Mouse (Mus musculus): Measurements from ENCODE around the gene Gm11172.
"Not testable (repeated sequence)": the region's sequence is repeated elsewhere in the genome, so short reads cannot be mapped to it uniquely, and the experiment has no call there.

The Gm11172 gene

DNA sequence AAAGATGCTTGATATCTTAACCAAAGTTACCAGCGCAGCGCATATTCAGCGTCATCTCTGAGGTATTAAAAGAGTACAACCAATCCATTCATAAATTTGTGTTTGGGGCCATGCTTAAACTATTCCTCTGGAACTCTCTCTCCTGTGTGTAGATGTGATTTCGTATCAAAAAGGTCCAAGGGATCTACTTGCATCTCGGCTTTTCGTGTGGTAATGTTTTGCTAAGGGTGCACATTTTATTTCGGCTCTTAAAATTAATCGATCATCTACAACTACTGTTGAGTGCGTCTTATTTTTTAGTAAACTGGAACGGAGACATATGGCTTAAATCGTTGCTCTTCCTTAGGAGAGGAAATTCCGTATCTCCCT, 21.8 kb downstream of the Gm11172 start:
- DNase-seq (ENCODE audit: low read depth, low spot score), result no peak

DNA sequence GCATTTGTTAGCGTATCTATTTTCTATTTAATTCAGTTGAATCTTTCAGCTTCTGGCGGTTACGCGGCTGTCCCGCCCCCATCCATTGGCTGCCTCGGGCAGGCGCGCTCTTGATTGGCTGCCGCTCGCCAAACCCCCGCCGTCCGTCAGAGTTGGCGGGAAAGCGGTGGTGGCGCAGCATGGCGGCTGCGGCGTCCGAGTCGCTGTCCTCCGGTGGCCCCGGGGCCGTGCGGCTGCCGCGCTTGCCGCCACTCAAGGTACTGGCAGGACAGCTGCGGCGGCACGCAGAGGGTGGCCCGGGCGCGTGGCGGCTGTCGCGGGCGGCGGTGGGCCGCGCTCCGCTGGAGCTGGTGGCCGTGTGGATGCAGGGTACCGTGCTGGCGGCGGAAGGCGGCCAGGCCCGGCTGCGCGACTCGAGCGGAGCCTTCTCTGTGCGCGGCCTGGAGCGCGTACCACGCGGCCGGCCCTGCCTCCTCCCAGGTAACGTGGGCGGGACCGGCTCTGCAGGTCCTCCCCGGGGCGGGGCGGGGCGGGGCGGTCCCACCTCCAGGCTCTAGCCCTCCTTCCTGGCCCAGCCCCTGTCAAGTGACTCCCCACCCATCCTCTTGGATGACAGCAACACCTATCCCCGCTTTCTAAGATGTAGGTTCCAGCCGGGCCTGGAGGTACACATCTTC, 22.3 kb downstream of the Gm11172 start, which contains the start of gene Rmi2:
Gene Rmi2 (plus strand): TSS at position 149 of the 677 bp plus-strand sequence.
- peak; percentile 88 for DNase-seq (ENCODE audit: low read depth, low spot score)

DNA sequence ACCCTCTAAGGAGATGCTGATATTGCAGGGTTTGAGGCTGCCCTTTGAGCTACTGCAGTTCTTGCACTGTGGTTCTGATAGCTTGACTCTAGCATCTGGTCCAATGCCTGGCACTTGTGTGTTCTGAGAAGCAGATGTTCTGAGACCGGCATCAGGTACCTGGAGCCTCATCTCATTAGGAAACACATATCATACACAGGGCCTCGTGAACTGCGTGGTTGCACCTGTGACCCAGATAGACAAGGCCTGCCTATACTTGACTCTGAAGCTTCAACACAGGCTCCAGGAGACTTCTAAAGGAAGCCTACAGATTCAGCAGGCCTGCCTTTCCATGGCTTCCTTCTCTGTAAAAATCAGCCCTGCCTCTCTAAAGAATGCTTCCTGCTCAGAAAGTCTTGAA, 23.7 kb downstream of the Gm11172 start:
- DNase-seq (ENCODE audit: low read depth, low spot score), result no peak

DNA sequence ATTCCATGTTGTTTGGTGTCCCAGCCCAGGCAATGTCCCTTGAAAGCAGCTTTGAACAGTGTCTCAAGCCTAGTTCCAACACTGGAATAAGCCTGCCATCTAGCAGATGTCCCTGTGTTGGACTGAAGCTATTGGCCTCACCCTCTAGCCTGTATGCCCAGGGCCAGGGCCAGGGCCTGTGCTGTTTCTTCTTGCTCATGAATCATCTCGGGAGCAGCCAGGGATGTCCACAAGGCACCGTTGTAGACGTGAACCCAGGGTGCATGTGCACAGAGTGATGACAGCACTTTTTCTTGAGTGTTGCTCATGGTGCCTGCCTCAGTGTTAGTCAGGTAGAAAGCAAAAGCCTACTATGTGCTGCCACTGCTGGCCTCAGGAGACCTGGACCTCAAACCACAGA, 24.5 kb downstream of the Gm11172 start:
- no peak for DNase-seq (ENCODE audit: low read depth, low spot score)

DNA sequence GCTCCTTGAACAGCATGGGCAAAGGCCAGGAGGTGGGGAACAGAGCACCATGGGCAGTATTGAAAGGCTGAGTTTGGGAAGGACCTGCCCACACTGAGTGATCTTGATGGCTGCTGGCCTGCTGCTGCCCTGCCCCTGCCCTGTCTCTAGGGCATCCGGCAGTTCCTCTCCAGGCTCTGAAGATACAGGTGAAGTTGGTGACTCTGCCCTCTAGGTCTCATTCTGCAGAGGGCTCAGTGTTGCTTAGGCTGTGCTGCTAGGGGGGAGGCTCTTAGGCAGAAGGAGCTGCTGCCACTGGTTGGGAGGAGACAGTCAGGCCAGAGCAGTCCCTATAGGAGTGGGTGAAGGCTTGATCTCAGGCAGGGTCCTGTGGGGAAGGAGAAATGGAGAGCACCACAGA, 25.2 kb downstream of the Gm11172 start:
- DNase-seq (ENCODE audit: low read depth, low spot score), result no peak

DNA sequence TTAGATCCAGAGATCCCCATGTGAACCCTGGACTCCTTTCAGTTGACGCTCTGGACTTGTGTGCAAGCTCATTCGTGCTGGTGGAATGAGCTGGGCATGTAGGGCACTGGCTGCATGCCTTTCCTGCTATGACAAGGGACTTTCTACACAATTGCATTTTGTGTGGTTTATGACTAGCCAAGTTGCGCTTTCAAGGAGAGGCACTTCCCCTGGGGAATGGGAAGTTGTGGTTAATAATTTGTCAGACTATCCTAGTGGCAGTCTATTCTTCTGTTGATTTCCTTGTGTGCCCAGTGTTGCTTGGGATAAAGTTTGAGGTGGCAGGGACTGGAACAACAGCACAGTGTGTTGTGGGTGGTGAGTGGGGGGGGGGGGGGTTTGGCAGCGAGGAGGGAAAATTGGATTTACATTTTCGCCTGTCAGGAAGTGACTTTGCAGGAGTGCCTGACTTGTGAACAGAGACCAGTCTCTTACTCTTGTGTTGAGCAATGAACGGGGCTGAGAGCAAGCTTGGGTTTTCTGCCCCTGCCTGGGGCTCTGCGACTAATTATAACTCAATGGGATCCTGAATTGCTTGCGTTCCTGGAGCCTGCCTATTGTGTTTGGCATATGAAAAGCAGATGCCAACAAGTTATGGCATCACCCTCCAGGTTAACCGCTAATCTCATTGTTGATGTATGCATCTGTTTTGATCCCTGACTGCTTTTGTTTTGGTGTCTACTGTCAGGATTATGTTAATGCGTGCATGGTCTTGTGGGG, 26.0 kb downstream of the Gm11172 start:
- peak; percentile 27 for DNase-seq (ENCODE audit: low read depth, low spot score)

DNA sequence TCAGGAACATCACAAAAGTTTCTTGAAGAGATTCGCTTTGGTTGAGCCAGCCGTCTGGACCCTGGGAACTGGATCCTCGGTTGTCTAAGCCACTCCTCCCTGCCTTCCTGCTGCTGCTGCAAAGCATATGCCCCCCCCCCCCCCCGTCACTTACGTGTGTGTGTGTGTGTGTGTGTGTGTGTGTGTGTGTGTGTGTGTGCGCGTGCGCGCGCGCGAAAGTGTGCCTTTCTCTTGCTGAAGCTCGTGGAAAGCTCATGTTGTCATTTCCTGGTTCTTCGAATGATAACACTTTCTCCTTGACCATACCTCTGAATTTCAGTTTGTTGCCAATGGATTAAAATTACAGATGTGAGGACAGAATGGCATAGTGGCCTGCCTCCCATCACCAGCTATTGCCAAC, 27.3 kb downstream of the Gm11172 start:
- DNase-seq (ENCODE audit: low read depth, low spot score), result no peak

DNA sequence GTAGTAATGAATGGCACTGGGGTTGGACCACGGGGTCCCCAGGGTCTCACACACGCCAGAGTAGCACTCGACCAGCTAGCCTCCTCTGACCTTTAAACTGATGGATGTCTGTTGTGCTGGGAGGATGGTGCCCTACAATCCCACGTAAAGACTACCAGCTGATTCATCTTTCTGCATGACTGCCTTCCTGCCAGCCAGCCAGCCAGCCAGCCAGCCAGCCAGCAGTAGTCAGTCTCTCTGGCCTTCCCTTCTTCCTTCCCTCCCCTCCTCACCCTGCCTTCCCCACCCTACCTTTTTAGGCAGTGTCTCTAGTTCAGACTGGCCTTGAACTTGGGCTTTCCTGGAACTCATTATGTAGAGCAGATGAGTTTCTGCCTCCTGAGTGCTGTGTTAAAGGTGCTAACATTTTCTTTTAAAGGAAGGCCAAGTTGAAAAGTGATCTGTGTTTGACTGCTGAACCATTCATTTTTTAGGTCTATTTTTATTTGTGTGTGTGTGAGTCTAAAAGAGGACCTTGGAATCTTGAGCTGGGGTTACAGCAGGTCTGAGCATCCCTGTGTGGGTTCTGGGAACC, 29.7 kb downstream of the Gm11172 start:
- no peak for DNase-seq (ENCODE audit: low read depth, low spot score)

DNA sequence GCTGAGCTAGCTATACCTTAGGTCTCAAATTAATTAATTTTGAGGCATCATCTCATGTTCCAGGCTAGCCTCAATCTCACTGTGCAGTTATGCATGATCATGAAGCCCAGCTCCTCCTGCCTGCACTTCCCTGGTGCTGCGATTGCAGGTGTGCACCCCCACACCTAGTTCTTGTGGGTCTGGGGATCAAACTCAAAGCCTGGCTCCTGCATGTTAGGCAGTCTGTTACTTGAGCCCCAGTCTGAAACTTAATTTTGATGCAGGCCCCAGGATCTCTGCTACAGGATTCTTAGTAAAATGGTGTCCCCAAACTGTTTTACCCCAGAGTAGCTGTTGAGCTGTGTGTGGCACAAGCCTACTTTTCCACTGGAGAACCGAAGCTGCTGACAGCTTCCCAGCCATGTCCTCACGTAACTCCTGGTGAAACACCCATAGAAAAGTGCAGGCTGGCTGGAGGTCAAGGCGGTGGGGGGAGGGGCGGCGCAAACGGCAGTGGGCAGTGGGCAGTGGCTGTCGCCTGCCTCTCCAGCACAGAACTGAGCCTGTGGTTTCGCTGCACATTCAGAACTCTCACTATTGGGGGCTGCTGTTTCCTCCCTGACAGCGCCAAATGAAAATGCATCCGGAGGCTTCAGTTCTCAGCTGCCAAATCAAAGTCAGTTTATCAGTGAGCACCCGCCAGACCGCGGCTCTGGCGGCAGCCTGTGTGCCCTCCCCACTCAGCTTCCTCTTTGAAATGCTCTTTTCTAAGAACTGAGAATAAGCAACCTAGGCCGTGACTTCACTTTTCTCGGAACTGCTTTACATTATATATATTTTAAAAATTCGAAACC, 31.0 kb downstream of the Gm11172 start:
- no peak for DNase-seq (ENCODE audit: low read depth, low spot score)

DNA sequence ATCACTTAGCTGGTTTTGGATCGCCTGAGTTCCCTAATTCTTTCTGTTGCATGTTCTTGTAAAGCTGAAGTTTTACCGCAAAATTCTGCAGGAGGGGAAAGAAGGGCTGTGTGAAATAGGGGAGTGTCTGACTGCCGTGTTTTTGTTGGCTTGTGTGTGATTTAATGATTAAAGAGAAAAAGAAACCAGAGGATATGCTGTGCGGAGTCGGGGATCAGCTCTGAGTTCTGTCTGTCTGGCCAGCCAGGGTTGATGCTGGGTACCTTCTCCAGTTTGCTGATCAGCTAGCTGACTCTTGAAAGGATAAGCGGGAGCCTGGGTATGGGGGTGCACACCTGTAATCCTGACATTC, 31.6 kb downstream of the Gm11172 start:
- no peak for DNase-seq (ENCODE audit: low read depth, low spot score)

DNA sequence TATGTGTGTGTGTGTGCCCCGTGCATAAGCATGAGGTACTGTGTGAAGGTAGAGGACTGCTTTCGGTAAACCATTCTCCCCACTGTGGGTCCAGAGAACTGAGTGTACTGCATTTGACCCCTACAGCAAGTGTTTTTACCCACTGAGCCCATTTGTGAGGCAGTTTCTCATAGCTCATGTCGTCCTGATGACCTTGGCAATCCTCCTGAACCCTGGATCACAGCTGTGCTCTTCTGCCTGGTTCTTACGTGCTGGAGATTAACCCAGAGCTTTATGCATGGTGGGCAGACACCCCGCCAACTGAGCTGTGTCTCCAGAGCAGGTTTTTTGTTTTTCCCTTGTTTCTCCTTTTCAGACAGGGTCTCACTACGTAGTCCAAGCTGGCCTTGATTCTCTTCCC, 33.2 kb downstream of the Gm11172 start:
- no peak for DNase-seq (ENCODE audit: low read depth, low spot score)

DNA sequence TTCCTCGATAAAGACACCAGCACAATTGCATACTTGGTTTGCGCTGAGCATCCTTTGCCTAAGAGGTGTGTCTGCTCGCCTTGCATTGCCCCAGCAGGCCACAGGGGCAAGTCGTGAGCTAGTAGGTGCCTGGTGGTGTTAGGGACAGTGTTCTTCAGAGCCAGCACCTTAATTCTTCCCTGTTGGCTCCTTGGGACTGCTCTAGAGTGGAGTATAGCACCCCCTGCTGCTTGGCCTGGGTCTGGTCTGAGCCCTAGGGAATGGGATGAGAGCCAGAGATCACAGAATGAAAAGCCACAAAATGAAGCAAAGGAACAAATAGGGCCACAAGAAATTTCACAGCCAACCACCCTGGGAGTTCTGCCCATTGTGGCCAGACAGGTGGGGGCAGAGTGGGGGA, 33.8 kb downstream of the Gm11172 start:
- DNase-seq (ENCODE audit: low read depth, low spot score), result peak; percentile 81

DNA sequence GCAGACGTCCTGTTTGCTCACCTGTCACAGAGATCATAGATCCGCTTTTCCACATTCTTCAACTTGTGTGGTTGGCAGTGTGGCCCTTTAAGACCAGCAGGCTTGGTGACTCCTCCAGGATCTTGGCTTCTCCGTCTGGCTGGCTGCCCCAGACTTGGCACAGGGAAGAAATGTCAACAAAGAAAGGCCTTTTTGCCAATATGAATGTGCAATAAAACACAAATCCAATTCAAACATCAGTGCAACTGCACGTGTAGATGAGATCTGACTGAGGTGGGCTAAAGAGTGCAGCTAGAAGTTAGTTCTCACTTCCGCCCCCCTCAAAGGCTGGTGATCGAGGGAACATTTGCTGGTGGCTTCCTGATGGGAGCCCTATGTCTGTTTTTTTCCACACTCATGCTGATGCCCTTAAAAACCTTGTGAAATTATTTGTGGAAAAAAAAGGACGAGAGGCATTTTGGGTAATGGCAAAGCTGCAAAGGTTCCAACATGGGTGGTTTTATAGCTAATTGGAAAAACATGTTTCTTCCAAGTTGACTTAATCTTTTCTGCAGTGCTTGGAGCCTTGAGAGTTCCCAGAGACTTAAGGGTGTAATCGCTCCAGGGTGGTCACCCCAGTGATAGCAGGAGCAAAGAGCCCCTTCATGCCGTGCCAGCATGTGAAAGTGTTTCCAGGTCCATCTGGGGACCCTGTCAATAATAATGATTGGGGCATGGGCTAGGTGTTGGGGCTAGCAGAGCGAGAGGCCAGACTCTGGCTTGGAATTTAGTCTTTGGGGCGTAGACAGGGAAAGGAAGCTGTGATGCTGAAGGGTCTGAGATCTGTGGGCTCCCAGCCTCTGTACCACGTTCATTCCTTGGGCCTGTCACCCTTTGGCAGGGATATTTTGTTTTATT, 37.5 kb downstream of the Gm11172 start:
- no peak for DNase-seq (ENCODE audit: low read depth, low spot score)

DNA sequence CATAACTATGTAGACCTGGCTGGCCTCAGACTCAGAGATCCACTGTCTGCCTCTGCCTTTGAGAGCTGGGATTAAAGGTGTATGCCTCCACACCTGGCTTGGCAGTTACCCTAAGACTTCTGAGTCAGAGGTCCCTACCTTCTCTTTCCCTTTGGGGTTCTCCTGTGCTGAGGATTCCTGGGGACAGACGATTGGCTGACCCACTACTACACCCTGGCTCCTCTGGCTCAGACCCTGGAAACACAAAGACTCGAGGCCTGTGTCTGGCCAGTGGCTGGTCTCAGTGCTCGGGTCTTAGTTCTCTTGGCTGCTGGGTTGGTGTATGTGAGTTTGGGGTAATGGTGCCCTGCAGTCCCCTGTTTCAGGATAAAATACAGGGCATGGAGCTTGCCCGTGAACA, 38.2 kb downstream of the Gm11172 start:
- DNase-seq (ENCODE audit: low read depth, low spot score), result no peak

DNA sequence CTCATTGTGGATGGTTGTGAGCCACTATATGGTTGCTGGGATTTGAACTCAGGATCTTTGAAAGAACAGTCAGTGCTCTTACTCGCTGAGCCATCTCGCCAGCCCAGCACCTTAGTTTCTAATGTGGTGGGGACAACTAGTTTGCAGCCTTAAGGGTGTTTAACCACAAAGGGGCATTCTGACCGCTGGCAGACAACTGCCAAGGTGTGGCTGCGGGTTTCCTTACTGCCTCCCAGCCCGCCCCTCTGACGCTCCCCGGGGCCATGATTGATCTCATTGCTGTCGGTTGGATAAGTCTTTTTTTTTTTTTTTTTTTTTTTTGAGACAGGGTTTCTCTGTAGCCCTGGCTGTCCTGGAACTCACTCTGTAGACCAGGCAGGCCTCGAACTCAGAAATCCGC, 39.5 kb downstream of the Gm11172 start:
- DNase-seq (ENCODE audit: low read depth, low spot score), result not testable (repeated sequence)

DNA sequence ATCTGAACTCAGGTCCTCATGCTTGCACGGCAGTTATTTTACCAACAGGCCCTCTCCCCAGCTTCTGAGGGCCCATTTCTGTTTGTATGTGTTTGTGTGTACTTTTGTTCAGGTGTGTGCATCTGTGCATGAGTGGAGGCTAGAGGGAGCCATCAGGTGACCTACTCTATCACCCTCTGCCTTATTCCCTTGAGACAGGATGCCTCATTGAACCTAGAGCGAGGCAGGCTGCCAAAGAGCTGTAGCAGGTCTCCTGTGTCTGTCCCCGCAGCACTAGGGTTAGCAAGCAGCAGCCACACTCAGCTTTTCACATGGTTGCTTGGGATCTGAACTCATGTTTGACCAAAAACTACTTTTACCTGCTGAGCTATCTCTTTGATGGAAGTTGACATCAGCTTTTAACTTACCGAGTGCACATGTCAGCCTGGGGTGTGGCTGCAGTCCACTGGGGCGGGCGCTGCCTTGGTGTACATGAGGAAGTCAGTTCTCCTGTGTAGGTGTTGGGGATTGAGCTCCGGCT, 47.1 kb downstream of the Gm11172 start:
- DNase-seq (ENCODE audit: low read depth, low spot score), result no peak

DNA sequence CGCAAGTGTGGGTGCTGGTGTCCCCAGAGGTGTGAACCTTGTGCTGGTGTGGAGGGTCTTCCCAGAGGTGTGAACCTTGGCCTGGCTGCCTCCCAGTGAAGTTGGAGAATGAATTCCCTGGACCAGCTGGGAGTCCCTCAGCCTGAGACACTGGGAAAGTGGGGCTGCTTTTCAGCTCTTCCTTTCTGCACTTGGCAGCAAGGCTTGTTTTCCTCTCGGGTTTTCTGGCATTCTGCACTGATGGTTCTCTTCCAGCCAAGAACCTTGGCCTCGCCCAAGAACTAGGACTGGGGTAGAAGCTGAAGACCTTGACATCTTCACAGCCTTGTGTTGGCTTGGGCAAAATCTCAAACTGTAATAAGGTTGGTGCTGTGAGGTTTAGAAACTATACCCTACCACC, 48.7 kb downstream of the Gm11172 start:
- DNase-seq (ENCODE audit: low read depth, low spot score), result no peak

All from R1 (cell line).